Mouse (Mus musculus): Measurements from ENCODE around the gene Dtx1.

The Dtx1 gene

GRCm38 (mm10) chr5:120643365-120644085 lies 68.2 kb downstream of the Dtx1 start:
- no peak for DNase-seq (ENCODE audit: low spot score)

GRCm38 (mm10) chr5:120640094-120640493 lies 71.6 kb downstream of the Dtx1 start:
- no peak for DNase-seq (ENCODE audit: low spot score)

GRCm38 (mm10) chr5:120635633-120636032 lies 76.1 kb downstream of the Dtx1 start:
- no peak for DNase-seq (ENCODE audit: low spot score)

- DNase-seq (ENCODE audit: low spot score): no peak
Measured at GRCm38 (mm10) chr5:120634860-120635259, 76.9 kb downstream of the Dtx1 start.

- DNase-seq (ENCODE audit: low spot score): no peak
Measured at GRCm38 (mm10) chr5:120634131-120634530, 77.6 kb downstream of the Dtx1 start, which contains the start of gene Cfap73. Cfap73 (minus strand) TSS chr5:120634235.

GRCm38 (mm10) chr5:120631892-120632291 lies 79.8 kb downstream of the Dtx1 start:
- no peak for DNase-seq (ENCODE audit: low spot score)

- DNase-seq (ENCODE audit: low spot score): no peak
Measured at GRCm38 (mm10) chr5:120631128-120631527, 80.6 kb downstream of the Dtx1 start.
